Mouse (Mus musculus) intestine, embryonic 14.5 days (tissue): ENCODE data around the gene Prr19. TPM values are rescaled to one million over a fixed set of nuclear protein-coding genes. Genes with fewer than 3 reads are reported as not detected.
"Not testable (repeated sequence)": the region's sequence is repeated elsewhere in the genome, so short reads cannot be mapped to it uniquely, and the experiment has no call there.

Source experiments
- ATAC-seq: fragments of 200-750 bp; cut with Nextera tagmentation; replicated peaks from 2 replicates; pipeline ENCODE4 v1.8.0; 2017; ENCODE audit warnings: low read depth, moderate number of reproducible peaks, moderate TSS enrichment, moderate library complexity; ENCODE audit not compliant: low FRiP score, low TSS enrichment
- DNase-seq: peaks from one replicate; pipeline ENCODE4 v3.0.0-alpha.2; 2018; ENCODE audit warnings: low spot score
- H3K27ac ChIP-seq: fragments of 300-500 bp; sonication (generic); 2 replicates; pipeline ENCODE4 v1.5.1; 2014; ENCODE audit warnings: low read depth, mild to moderate bottlenecking, control low read depth
- H3K27me3 ChIP-seq: fragments of 300-500 bp; sonication (generic); replicated peaks from 2 replicates; pipeline ENCODE4 v1.6.1; 2014; ENCODE audit warnings: low read length, control low read depth; ENCODE audit not compliant: control insufficient read depth, insufficient read depth
- H3K36me3 ChIP-seq: fragments of 300-500 bp; sonication (generic); 2 replicates; pipeline ENCODE4 v1.6.1; 2014; ENCODE audit warnings: low read length, control low read depth; ENCODE audit not compliant: control insufficient read depth, insufficient read depth
- H3K4me1 ChIP-seq: fragments of 300-500 bp; sonication (generic); replicated peaks from 2 replicates; pipeline ENCODE4 v1.6.1; 2014; ENCODE audit warnings: low read length, control low read depth, mixed read lengths; ENCODE audit not compliant: control insufficient read depth, insufficient read depth
- H3K4me2 ChIP-seq: fragments of 300-500 bp; sonication (generic); 2 replicates; pipeline ENCODE4 v1.6.1; 2014; ENCODE audit warnings: low read length
- H3K4me3 ChIP-seq: fragments of 300-500 bp; sonication (generic); 2 replicates; pipeline ENCODE4 v1.5.1; 2014; ENCODE audit warnings: low read depth, low read length, control low read depth, mixed read lengths
- H3K9ac ChIP-seq: fragments of 300-500 bp; sonication (generic); 2 replicates; pipeline ENCODE4 v1.6.1; 2014; ENCODE audit warnings: mild to moderate bottlenecking, low read length
- H3K9me3 ChIP-seq: fragments of 300-500 bp; sonication (generic); 2 replicates; pipeline ENCODE4 v1.6.1; 2016; ENCODE audit warnings: low read length, control low read depth; ENCODE audit not compliant: control insufficient read depth
- WGBS: fragments of 180-500 bp; shearing (Covaris S2); extraction: QIAGEN DNeasy Blood & Tissue Kit; methylation state at CpG from one replicate; pipeline ENCODE4 v1.1.7; 2014; 5-methylcytosine and 5-hydroxymethylcytosine counted together
- polyA plus RNA-seq: library from polyadenylated mRNA; unstranded; fragments of >200 nt; fragmentation: Nextera tagmentation; extraction: Ambion mirVana; gene quantifications from 2 replicates; pipeline ENCODE4 v1.2.1, GENCODE M21; 2014

Prr19 gene
- polyA plus RNA-seq, 1 experiment from 2014 or later = 0.62 TPM

DNA sequence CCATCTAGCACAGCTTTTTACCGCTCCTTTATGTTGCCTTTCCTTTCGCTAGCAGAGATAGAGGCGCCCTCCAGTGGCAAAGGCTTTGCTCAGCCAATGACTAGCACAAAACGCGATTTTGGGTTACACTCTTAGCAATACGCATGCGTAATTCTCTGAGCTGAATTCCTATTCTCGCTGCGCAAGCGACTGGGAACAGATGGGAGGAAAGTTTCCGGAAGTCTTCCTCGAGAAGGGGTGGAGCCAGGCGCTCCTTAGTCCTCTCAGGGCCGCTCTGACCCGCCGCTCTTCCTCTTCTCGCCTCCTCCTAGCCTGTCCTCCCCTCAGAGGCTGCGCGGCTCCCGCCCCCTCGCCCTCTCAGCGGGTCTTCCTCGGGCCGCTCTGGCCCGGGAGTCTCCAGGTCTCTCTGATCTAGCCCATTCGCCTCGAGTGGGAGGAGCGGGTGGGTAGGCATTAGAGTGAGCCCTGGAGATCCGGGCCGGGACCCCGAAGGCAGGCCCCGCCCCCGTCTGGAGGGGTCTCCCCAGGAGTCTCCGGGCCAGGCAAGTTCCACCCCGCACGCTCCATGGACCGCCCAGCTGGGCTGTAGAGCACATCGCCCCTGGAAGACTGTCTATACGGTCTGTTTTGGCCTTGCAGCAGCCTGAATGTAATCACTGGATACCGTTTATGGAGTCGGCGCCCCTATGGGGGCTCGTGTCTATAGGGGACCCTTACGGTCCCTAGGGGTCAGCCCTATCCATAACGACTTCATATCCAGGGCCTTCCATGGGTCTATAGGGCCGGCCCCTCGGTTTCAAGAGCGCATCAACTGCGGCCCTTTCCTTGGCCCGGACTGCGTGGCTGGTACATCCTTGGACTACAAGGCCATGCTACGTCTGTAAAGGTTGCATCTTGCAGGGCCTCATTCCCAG is 15.6 kb downstream of the Prr19 start, which contains the start of gene Megf8:
Gene Megf8 (plus strand): TSS at position 633 of the 914 bp plus-strand sequence.
- WGBS = 1% methylated on average over 52 of the region's 52 CpGs
- Histone ChIP-seq H3K4me1 (peaks cover 26% of the 10 kb centered on the region), H3K9ac (peak within 1 kb of the TSS; percentile 62), H3K9me3 (no peaks in the 10 kb centered on the region), H3K27me3 (peaks cover 43% of the 10 kb centered on the region), H3K4me3 (peak within 1 kb of the TSS; percentile 63), H3K27ac (peak within 1 kb of the TSS; percentile 54), H3K4me2 (peak within 1 kb of the TSS; percentile 99), H3K36me3 (no peaks in the 10 kb centered on the region)
- ATAC-seq (peak; percentile 99), DNase-seq (peak; percentile 94)

DNA sequence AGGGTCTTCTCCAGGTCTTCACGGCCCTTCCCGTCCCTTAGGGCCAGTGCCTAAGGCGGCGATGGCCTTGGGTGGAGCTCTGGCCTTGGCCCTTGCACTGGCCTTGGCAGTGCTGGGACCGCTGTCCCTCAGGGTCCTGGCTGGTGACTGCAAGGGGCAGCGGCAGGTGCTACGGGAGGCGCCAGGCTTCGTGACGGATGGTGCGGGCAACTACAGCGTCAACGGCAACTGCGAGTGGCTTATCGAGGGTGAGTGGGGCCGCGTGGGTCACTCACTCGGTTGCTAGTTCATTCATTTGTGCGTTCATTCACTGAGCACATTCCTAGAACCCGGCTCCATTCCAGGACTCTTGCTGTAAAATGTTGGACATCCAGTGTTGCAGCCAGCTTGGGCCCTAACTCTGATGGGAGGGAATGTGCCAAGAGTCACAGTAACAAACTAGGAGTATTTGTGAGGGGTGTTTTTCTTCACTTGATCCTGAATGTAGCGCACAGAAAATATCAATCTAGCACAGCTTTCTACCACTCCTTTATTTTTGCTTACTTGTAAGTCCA is 16.3 kb downstream of the Prr19 start:
- peak overlapping the region; percentile 62 for H3K9ac ChIP-seq
- DNase-seq = peak; percentile 77
- H3K4me1 ChIP-seq = peaks cover 31% of the 10 kb centered on the region
- H3K9me3 ChIP-seq = no peaks in the 10 kb centered on the region
- H3K27ac ChIP-seq = peak overlapping the region; percentile 54
- no peaks in the 10 kb centered on the region for H3K36me3 ChIP-seq
- peak overlapping the region; percentile 63 for H3K4me3 ChIP-seq
- H3K4me2 ChIP-seq = peak overlapping the region; percentile 99
- no peak for ATAC-seq
- WGBS = 14% methylated on average over 21 of the region's 21 CpGs
- H3K27me3 ChIP-seq = peaks cover 36% of the 10 kb centered on the region

DNA sequence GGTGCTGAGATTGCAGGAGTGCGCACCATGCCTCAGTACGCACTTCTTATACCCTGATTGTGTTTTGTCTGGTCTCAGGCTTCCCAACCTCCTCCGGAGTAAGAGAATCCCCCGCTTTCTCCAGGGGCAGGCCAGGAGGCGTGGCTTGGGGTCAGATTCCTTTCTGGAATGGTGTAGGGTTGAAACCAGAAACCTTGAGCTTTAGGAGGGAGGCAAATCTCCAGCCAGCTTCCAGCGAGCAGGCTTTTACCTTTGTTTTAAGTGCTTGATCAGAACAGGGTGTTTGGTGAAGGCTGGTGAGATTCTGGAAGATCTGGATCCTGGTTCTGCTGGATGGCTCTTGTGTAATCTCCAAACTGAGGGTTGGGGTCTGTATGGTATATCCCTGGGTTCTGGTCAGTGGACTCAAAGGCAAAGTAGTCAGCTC is 20.9 kb downstream of the Prr19 start:
- ATAC-seq = peak; percentile 75
- H3K4me1 ChIP-seq = peaks cover 19% of the 10 kb centered on the region
- peak overlapping the region; percentile 21; the same call in 1 of the 2 replicates for H3K4me3 ChIP-seq
- 11% methylated on average over 6 of the region's 6 CpGs for WGBS
- no peaks in the 10 kb centered on the region for H3K9me3 ChIP-seq
- peak; percentile 79 for DNase-seq
- H3K4me2 ChIP-seq = peak overlapping the region; percentile 45
- H3K36me3 ChIP-seq = no peaks in the 10 kb centered on the region
- H3K27me3 ChIP-seq = no peaks in the 10 kb centered on the region
- H3K9ac ChIP-seq = no peak overlapping the region; the same call in 1 of the 2 replicates
- H3K27ac ChIP-seq = peak overlapping the region; percentile 79

DNA sequence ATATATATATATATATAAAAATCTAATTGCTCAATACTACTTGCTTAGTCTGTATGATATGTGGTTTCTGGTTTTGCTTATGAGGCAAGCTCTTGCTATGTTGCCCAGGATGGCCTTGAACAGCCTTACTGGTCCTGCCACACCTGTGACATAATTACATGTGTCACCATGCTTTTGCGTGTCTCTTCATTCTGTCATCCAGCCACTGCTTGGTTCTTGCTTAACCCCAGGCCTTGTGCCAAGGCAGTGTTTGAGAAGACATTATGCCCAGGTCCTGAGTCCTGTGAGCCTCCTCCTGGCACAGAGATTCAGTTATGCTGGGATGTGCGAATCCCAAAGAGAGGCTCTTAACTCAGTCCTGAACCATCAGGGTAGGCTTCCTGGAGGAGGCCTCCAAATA is 22.0 kb downstream of the Prr19 start:
- H3K9me3 ChIP-seq = no peaks in the 10 kb centered on the region
- no peak overlapping the region for H3K4me3 ChIP-seq
- DNase-seq (no peak), ATAC-seq (no peak)
- no peaks in the 10 kb centered on the region for H3K27me3 ChIP-seq
- H3K4me2 ChIP-seq = no peak overlapping the region
- peaks cover 10% of the 10 kb centered on the region for H3K4me1 ChIP-seq
- H3K36me3 ChIP-seq = peaks cover 5% of the 10 kb centered on the region
- no peak overlapping the region for H3K9ac ChIP-seq
- 91% methylated on average over 2 of the region's 2 CpGs for WGBS
- H3K27ac ChIP-seq = no peak overlapping the region

DNA sequence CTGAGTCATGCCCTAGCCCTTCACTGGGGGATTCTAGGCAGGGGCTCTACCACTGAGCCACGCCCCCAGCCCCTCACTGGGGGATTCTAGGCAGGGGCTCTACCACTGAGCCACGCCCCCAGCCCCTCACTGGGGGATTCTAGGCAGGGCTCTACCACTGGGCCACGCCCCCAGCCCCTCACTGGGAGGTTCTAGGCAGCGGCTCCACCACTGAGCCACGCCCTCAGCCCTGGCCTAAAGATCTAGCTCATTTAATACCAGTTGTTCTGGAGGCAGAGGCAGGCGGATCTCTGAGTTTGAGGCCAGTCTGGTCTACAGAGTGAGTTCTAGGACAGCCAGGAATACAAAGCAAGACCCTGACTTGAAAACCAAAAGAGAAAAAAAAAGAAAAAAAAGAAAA is 24.2 kb downstream of the Prr19 start:
- H3K9ac ChIP-seq, H3K4me2 ChIP-seq, H3K4me1 ChIP-seq, H3K9me3 ChIP-seq, H3K4me3 ChIP-seq, ATAC-seq, H3K27me3 ChIP-seq, H3K27ac ChIP-seq, DNase-seq: not testable (repeated sequence)
- peaks cover 11% of the 10 kb centered on the region for H3K36me3 ChIP-seq
- WGBS = 91% methylated on average over 5 of the region's 6 CpGs

DNA sequence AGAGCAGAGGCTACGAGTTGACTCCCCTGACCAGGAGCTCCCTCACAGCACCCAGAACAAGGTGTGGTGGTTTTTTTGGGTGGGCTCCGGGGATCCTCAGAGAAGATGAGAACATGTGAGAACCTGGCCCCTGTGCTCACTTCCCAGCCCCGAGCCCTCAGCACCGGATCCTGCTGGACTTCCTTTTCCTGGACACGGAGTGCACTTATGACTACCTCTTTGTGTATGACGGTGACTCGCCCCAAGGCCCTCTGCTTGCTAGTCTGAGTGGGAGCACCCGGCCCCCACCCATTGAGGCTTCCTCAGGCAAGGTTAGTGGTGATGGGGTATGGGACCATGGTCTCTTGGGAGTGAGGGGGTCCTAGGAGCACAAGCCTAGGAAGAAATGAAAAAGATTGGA is 25.0 kb downstream of the Prr19 start:
- no peak overlapping the region for H3K27ac ChIP-seq
- H3K9me3 ChIP-seq = no peaks in the 10 kb centered on the region
- DNase-seq (no peak), ATAC-seq (no peak)
- H3K4me2 ChIP-seq = no peak overlapping the region
- H3K36me3 ChIP-seq = peaks cover 19% of the 10 kb centered on the region
- no peak overlapping the region for H3K4me3 ChIP-seq
- no peak overlapping the region for H3K9ac ChIP-seq
- peaks cover 10% of the 10 kb centered on the region for H3K4me1 ChIP-seq
- 87% methylated on average over 8 of the region's 8 CpGs for WGBS
- no peaks in the 10 kb centered on the region for H3K27me3 ChIP-seq

DNA sequence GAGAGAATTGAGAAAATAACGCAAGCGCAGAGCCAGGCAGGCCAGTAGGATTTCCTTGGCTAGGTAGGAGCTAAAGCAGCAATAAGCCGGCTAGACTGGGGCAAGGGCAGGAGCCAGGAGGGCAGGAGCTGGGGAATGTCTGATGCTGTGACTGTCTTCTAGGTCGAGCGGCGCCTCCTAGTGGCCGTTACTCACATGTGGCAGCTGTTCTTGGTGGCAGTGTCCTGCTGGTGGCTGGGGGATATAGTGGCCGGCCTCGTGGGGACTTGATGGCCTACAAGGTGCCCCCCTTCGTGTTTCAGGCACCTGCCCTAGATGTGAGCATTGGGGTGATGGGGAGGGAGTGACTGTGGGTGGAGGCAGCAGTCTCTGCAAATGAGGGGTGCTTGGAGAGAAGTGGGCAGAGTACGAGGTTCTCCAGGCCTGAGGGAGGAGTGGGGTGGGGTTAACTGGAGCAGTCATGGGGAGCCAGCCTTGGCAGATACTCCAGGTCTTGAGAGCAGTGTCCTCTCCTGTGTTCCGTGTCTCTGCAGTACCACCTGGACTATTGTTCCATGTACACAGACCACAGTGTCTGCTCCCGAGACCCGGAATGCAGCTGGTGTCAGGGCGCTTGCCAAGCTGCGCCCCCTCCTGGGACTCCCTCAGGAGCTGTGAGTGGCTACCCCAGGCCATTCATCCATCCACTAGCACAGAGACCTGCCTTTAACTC is 32.5 kb downstream of the Prr19 start:
- peak; percentile 79 for DNase-seq

DNA sequence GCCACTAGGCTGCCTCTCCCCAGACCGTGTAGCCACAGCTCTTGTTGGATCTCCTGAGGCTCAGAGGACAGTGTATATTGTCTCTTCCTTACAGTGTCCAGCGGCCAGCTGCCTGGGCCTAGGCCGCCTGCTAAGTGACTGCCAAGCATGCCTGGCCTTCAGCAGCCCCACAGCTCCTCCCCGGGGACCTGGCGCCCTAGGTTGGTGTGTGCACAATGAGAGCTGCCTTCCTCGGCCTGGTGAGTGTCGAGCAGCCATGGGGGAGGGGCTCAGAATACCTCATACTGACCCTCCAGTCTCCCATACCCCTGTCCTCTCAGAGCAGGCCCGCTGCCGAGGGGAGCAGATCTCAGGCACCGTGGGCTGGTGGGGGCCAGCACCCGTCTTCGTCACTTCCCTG is 33.3 kb downstream of the Prr19 start:
- ATAC-seq (no peak), DNase-seq (no peak)
- Histone ChIP-seq H3K36me3 (peaks cover 58% of the 10 kb centered on the region), H3K9me3 (no peaks in the 10 kb centered on the region), H3K4me2 (no peak overlapping the region), H3K4me3 (no peak overlapping the region), H3K9ac (no peak overlapping the region), H3K27me3 (no peaks in the 10 kb centered on the region), H3K4me1 (no peaks in the 10 kb centered on the region), H3K27ac (no peak overlapping the region)
- WGBS = 85% methylated on average over 12 of the region's 12 CpGs

More for the DNA sequence above, 32.5 kb downstream of the Prr19 start:
- Histone ChIP-seq H3K4me2 (no peak overlapping the region), H3K9ac (no peak overlapping the region), H3K27me3 (no peaks in the 10 kb centered on the region), H3K4me3 (no peak overlapping the region), H3K4me1 (no peaks in the 10 kb centered on the region), H3K9me3 (no peaks in the 10 kb centered on the region), H3K36me3 (peaks cover 58% of the 10 kb centered on the region), H3K27ac (no peak overlapping the region)
- WGBS = 42% methylated on average over 16 of the region's 16 CpGs
- ATAC-seq = peak; percentile 51
